Mouse (Mus musculus) layer of hippocampus, postnatal 14 days (tissue): ENCODE results near the gene Becn1. TPM values are rescaled to one million over a fixed set of nuclear protein-coding genes. Genes with fewer than 3 reads are reported as not detected.

Experiments
- DNase-seq, 2 experiments: peaks; one replicate each; pipeline ENCODE4 v3.0.0; 2021 to 2022; ENCODE audit warnings: low spot score in 2 of 2, mixed read lengths in 1 of 2
- total RNA-seq, 2 experiments: library from RNA; stranded (reverse); gene quantifications; 2 replicates each; pipeline ENCODE4 v1.2.3; 2021

The Becn1 gene
- total RNA-seq, 2 experiments from 2014 or later: 182 to 185 TPM

GRCm38 (mm10) chr11:101272446-101272845 lies 29.6 kb downstream of the Becn1 start:
- no peak for DNase-seq

GRCm38 (mm10) chr11:101269577-101270116 lies 32.4 kb downstream of the Becn1 start:
- no peak for DNase-seq

- DNase-seq: no peak
These were observed 36.2 kb downstream of the Becn1 start for GRCm38 (mm10) chr11:101265906-101266305.

GRCm38 (mm10) chr11:101264954-101265471 lies 37.1 kb downstream of the Becn1 start:
- DNase-seq: no peak

GRCm38 (mm10) chr11:101263989-101264280 lies 38.2 kb downstream of the Becn1 start:
- no peak for DNase-seq

GRCm38 (mm10) chr11:101263138-101263988 lies 38.7 kb downstream of the Becn1 start:
- no peak for DNase-seq

- no peak for DNase-seq
These were observed 39.7 kb downstream of the Becn1 start for GRCm38 (mm10) chr11:101262272-101262967.

GRCm38 (mm10) chr11:101260826-101261380 lies 41.2 kb downstream of the Becn1 start:
- DNase-seq: peak in 1 of 2 experiments; percentile 31

GRCm38 (mm10) chr11:101259948-101260825 lies 41.9 kb downstream of the Becn1 start, which contains the start of gene Wnk4:
Gene Wnk4, plus strand, starts transcription at chr11:101260567.
- peak in 1 of 2 experiments; percentile 42 for DNase-seq

- DNase-seq: peak; percentile 52 to 78
These were observed 42.8 kb downstream of the Becn1 start for GRCm38 (mm10) chr11:101259261-101259712.

GRCm38 (mm10) chr11:101255826-101256775 lies 46.0 kb downstream of the Becn1 start:
- DNase-seq: no peak

GRCm38 (mm10) chr11:101253613-101254389 lies 48.3 kb downstream of the Becn1 start, which contains the start of gene Vps25:
Gene Vps25, plus strand, starts transcription at chr11:101253707.
- DNase-seq: peak; percentile 81 to 86

GRCm38 (mm10) chr11:101252941-101253340 lies 49.1 kb downstream of the Becn1 start:
- no peak for DNase-seq

GRCm38 (mm10) chr11:101251031-101251430 lies 51.1 kb downstream of the Becn1 start:
- DNase-seq: no peak

- peak; percentile 61 to 68 for DNase-seq
These were observed 53.7 kb downstream of the Becn1 start for GRCm38 (mm10) chr11:101248258-101248994.

- DNase-seq: no peak
These were observed 54.5 kb downstream of the Becn1 start for GRCm38 (mm10) chr11:101247521-101248030.

GRCm38 (mm10) chr11:101246702-101247012 lies 55.4 kb downstream of the Becn1 start:
- DNase-seq: no peak
